Mouse (Mus musculus) Muller cell, postnatal 12 days (primary cell): ENCODE results near the gene Chrna1.

Source experiments
- DNase-seq: peaks from one replicate; pipeline ENCODE4 v3.0.0-alpha.2; 2015; ENCODE audit errors: inconsistent ontology term

The Chrna1 gene

DNA sequence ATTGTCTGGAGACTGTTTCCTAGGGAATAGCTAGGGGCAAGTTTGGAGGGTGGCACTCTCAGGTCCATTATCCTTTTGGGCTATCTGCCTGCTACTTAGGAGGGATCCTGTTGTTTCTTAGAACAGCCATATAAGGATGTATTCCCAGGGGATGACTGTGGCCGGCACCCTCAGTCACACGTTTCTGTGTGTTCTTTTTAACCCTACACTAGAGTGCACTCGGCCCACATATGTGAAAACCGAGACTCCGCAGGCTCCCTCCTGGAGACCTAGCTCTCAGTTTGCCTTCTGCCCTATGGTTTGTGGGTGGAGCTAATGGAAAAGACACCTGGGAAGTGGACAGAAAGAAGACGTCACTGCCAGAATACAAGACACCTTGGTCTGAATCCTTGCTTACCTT is 11.1 kb upstream of the Chrna1 start:
- no peak for DNase-seq

DNA sequence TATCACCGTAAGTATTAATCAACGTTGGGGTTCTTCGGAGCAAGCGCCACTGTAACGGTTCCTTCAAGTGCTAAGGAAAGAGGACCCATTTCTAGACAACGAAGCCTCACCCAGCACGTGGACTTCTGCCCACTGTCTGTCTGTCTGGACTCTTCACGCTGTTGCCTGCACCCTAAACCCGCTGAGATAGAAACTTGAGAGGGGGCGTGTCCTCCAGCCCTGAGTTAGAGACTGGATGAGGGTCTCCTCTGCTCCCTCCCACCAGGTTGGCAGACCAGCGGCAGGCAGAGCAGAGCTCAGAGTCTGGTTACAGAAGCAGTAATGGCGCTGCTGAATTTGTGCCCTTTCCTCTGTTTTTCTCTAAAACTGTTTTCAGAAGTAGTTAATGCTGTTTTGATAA is 10.0 kb upstream of the Chrna1 start:
- DNase-seq = no peak

DNA sequence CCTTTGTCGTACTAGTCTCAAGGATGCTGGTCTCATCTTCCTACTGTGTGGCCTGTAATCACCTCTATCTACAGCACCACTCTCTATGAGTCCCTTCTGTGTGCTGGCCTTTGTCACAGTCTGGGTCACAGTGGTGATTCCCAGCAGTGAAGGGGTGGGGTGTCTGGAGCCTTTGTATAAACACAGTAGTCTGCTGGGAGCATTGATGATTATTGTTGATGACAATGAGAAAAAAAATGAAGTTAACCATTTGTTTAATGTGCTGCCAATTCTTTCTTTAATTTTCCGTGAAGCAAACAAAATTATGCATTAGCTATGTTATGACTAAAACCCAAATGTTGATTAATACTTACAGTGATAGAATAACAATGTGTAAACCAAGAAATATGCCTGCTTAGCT is 8.8 kb upstream of the Chrna1 start:
- peak; percentile 88 for DNase-seq

DNA sequence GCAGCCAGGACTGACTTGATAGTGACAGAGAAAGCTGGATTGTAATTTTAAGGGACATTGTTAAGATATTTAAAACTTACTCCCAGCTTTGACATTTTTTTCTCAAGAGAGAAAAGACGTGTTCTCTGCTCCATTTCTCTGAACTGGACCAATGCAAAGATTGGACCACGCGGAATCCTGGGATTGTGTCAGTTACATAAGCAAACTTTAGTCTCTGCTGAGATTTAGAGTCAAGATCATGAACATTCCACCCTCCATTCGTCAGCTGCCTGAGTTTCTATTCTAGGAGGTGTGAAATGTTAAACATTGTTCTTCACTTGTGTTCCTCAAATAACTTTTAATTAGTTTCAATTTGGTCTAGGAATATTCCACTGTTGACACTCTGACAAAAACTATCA is 7.0 kb upstream of the Chrna1 start:
- DNase-seq = no peak

DNA sequence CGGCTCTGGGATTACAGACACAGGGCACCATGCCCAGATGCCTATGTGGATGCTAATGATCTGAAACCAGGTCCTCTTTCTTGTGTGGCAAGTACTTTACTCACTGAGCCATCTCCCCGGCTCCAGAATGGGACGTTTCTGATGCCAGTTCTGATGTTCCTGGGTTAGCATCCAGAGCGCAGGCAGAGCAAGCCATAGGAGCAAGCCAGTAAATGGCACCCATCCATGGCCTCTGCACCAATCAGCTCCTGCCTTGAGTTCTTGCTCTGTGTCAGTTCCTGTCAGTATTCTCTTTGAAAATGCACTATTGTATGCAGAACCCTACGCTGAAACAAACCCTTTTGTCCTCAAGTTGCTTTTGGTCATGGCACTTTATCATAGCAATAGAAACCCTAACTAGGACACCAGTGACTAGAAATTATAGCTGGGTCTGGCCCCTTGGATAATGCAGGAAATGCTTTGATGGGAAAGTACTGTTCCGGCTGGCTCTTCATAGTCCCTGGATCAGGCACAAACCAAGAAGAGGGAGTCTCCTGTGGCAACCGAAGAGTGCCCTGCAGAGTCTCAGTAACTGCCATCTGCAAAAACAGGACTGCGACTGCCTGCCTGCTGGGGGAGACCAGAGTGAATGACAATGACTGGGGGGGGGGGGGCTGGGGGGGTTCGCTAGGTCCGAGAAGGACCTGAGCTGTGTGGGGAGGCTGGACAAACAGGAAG is 6.4 kb upstream of the Chrna1 start:
- DNase-seq = peak; percentile 64

DNA sequence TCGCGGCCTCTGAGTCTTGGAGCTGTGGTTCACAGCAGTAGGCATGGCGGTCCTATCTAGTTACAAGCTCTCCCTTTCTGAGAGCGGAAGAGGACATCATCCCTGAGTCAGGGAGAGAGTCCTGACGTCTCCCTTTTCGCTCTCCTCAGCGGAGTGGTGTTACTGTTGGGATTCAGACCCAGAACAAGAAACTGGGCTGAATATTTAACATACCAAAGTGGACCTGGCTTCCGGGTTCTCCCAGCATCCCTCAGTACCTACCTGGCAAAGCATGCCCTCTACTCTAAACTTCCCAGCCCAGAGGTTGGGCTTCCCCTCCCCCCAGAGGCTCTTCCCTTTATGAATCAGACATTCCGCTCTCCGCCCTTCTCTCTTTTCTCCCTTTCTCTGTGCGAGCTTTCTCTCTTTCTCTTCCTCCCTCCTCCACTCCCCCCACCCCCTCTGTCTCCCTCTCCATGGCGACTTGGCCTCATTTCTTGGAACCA is 5.3 kb upstream of the Chrna1 start:
- DNase-seq = peak; percentile 89

DNA sequence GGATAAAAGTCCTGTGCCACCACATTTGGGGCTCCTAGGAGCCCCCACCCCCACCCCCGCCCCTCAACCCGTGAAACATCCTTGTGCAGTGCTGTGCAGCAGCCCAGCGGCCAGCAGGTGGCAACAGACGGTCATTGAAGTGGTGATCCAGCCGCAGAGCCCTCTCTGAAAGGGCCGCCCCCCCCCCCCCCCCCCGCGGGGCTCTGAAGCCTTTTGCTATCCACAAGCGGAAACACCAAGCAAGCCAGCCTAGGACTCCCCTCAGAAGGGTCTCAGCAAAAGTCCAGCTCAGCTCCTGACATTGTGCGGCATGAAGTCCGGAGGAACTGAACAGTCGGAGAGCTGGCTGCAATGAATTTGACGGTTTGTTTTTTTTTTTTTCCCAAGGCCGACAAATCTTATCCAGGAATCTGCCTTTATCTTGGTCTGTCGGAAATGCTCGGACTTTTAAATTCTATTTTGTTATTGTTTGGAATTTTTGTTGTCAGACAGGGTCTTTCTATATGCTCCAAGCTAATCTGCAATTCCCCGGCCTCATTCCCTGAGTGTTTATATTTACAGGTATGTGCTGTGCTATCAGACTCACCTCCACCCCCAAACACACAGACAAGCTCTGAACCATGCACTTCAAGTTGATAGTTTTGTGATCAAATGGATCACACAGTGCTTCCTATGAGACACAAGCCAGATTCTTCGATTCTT is 4.7 kb upstream of the Chrna1 start:
- peak; percentile 86 for DNase-seq

DNA sequence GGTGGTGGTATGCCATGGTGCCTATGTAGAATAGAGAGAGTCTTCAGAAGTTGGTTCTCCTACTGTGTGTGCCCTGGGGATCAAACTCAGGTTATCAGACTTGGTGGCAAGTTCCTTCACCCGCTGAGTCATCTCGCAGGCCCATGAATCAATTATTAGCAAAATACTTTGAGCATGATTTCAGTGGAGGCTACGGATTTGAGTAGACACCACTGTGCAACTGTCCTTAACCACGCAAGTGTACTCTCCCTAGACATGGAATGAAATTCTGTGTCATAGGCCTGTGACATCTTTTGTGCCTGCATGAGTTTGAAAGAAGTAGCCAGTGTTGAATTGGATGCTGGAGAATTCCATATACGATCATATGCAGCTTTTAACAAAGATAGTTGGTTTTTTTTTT is 582 bp upstream of the Chrna1 start:
- DNase-seq = no peak

DNA sequence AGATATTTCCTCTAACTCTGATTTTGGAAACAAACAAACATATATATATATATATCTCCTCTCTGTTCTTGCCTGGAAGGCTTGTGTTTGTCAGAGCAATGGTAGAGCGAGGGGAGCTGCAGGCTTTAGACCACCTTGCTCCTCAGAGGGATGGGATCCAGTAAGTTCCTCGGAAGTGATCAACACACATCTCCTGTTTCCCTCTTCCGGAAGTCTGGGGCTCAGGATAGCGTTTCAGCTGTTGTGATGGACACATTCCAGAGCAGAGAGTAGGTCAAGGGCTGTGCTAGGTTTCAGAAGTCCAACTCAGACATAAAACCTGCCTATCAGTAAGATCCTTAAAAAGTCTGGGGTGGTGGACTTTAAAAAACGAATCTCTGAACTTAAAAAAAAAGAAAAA is 970 bp downstream of the Chrna1 start:
- no peak for DNase-seq

DNA sequence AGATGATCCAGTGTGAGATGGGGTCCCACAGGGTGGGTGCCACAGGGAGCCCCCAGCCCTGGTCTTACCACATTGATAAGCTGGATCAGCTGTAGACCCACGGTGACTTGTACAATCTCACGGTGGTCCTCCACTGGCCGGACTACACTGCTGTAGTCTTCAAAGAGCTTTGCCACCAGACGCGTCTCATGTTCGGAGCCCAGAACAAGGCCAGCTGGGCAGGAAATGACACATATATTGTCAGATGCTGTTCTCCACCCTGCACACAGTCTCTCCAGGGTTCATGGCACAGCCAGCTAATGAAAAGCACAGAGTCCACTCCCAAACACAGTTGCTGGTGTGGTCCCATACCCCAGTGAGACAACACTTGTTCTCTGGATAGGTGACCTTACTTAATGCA is 5.7 kb downstream of the Chrna1 start:
- no peak for DNase-seq

DNA sequence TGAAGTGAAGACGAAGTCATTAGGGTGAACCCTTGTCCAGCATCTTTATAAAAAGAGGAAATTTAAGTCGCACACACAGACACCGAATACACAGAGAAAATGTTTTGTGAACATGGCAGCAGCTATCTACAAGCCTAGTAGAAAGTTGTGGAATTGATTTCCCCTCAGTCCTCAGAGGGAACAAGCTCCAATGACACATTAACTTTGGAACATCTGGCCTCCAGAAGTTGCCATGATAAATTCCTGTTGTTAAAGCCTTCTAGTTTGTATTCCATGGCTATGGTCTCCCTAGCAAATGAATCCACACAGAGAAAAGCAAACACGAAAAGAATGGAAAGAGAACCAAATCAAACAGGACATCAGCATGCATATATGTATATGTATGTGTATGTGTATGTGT is 6.6 kb downstream of the Chrna1 start:
- no peak for DNase-seq

DNA sequence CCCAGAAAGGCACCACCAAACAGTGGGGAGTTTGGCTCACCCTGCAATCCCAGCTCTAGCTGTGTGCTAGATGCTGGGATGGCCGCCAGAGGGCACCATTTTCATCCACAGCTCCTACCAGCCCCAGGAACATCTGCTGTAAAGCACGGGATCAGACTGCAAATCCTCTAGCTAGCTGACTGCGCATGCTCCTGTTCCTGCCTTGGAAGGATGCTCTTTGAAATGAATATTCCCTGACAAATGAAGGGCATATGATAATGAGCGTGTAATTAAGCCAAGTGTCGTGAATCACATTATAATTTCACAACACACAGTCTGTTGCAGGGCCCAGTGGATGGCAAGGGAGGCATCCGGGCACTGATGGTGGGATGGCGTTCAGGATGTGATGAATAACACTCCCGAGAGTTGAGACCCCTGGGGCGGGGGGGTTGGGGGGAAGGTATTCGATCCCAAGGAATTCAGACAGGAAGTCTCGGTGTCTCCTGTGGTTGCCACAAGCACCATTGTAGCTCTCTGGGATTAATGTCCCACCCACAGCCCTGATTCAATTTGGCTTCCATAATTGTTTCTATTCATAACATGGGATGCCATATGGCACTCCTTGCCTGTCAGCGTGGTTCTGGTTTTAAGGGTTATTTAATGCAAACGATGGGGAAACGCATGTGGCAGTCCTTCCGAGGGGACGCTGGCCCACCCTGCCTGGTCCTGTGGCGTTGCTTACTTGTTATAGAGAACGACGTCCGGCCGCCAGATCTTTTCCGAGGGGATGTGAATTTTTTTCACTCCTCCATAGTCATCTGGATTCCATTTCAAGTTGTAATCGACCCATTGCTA is 7.4 kb downstream of the Chrna1 start:
- peak; percentile 78 for DNase-seq

DNA sequence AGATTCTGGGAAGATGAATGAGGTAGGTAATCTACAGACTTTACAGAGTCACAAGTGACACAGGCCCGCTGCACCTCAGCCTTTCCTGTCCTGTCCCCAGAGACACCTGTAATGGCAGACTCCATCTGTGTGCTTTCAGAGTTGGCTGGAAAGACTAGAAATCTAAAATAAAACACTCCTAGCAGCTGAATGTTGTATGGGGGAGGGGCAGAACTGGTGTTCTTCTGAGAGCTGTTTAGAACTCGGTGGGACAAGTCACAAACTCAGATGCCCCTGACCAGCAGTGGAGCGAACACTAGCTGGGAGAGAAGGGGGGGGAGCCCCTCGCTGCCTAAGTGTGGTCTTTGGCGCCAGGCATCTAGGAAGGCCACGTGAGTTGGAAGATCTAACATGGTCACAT is 8.2 kb downstream of the Chrna1 start:
- DNase-seq = no peak

DNA sequence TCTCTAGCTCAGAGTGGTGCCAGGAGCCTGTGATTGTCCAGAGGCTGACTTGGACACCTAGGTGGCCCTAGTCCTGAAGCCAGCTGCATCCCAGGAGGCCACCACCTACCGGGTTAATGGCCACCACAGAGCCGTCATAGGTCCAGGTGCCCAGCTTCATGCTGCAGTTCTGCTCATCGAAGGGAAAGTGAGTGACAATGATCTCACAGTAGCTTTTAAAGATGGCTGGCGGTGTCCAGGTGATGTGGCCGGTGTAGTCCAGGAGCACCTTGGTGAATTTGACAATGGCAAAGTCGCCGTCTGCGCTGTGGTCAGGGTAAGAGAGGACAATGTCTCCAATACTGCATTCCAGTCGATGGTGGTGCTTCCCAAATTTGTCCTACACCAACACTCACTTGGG is 8.8 kb downstream of the Chrna1 start:
- no peak for DNase-seq

DNA sequence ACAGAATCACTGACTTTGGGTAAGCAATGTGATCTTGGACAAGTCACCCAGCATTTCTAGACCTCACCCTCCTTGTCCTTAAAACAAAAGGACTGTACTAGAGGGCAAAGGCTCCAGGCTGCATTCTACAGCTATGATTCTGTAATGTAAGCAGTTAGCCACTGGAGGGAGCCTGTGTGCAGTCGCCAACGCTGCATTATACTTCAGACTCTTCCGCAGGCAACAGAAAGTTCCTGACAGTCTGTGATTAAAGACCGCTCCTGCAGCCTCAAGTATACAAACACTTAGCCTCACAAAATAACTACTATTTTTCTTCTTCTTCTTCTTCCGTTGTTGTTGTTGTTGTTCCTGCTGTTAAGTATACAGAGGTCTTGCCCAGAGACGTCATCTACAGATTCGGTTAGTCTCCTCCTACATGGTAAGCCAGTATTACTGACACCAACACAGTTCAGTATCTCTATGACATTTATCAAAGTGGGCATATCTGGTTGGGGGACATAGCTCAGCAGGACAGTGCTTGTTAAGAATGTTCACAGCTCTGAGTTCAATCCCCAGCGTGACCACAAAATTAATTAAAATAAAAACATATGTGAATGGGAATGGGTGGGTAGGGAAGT is 13.0 kb downstream of the Chrna1 start:
- peak; percentile 64 for DNase-seq

DNA sequence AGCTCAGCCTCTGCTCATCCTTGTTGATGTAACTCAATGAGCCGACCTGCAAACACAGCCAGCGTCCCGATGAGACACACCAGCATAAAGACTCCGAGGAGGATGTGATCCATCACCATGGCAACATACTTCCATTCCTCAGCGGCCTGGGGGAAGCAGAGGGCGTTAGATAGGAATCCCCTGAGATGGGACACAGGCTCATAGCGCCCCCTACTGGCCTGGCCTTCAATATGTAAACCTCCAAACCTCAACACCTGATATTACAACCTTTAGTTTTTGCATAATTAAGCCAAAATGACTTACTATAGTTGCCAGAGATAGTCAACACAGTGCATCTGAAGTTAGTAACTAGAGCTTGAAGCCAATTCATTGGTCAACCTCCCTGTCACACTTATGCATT is 14.0 kb downstream of the Chrna1 start:
- no peak for DNase-seq

DNA sequence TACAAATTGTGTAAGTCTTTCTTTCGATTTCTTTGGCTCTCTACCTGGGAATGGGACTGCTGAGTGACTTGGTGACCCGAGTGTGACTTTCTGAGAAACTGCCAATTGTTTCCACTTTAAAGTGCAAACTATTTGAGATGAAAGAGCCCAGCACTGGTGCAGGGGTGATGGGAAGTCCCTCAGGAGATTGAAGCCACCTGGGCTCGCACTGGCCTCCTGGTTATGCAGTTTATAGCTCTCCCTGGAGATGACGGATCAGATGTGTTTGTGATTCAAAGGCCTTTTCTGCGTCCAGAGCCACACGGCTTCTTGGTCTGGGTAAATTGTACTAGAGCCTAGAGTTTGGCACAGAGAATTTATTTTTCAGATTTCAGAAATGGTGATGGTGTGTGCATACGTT is 16.4 kb downstream of the Chrna1 start:
- no peak for DNase-seq

DNA sequence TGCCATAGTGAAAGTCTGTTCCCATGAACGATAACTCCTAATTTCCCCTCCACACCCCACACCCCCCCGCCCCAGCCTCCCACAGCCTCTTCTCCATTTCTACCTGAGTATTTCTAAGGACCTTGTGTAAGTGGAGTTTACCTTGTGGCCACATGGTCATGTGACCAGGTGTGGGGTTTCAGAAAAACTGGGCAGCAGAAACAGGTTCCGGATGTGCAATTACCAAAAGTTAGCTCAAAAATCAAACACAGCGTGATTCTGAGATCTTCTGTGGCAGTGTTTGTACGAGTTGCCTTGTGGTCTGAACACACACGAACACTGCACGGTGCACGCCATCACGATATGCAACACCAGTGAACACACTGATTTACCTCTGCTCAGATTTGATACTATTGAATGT is 17.5 kb downstream of the Chrna1 start:
- DNase-seq = no peak

DNA sequence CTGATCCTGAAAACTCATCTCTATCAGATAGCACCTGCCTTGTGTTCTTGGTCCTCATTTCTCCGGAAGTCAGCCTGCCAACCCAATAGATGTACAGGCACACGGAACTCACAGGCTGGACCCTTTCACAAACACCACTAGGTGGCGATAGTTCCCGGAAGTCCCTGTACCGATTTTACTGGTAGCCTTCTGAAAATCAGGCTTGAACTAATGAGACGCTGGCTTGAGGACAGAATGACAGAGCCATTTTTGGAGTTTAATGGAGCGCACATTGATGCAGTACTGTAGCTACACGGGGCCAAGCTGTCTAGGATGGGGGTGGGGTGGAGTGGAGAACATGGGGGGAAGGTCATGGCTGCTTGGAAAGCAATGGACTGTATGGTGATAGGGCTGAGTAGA is 18.5 kb downstream of the Chrna1 start:
- peak; percentile 67 for DNase-seq

DNA sequence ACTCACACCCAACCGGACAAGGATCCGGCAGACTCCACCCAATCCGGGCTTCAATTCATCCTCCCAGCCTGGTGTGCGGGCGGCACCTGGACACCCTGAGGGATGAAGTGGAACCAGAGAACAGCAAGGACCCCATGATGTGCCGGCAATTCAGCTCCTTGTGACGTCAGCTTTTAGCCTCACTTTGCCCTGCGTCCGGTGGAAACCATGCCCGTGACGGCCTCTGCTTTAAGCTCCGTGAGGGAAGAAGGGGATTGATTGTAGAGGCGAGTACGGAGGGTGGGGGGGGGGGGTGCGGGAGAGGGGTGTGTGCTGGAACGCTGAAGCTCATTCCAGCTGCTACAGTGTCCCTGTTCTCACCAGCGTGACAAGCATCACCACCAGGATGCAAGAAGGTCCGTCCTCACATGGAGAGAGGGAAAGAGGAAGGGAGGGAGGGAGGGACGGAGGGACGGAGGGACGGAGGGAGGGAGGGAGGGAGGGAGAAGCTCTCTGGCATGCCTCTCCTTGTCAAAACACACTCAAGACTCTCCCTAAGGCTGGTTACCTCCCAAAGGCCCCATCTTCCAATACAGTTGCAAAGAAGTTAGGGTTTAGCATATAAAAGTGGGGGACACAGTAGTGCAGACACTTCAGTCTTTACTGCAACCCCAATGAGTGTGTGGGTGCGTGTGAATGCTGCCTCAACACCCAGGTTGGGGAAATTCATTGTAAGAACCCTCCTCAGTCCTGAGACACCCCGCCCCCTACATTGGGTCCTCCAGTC is 19.1 kb downstream of the Chrna1 start:
- no peak for DNase-seq

DNA sequence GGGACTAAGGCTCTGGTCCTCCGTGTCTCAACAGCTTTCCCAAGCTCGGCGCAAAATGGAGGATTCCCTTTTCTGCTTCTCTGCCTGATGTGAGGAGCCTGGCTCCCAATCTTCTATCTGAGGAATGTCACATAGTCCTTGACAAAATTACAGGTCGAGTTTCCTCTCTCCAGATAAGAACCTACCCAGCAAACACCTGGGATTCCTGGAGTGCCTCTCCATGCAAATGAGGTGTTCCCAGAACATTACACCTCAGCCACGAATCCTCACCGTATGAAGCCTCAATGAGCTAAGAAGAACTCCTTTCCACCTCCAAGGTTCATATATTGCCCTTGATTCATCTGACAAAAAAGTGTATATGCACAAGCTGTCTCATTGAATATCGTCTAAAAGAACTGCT is 19.7 kb downstream of the Chrna1 start:
- no peak for DNase-seq
